Mouse (Mus musculus): Measurements from ENCODE around the gene Gm43552. TPM values are rescaled to one million over a fixed set of nuclear protein-coding genes. Genes with fewer than 3 reads are reported as not detected.

The Gm43552 gene
- polyA plus RNA-seq, 1 experiment = not detected

DNA sequence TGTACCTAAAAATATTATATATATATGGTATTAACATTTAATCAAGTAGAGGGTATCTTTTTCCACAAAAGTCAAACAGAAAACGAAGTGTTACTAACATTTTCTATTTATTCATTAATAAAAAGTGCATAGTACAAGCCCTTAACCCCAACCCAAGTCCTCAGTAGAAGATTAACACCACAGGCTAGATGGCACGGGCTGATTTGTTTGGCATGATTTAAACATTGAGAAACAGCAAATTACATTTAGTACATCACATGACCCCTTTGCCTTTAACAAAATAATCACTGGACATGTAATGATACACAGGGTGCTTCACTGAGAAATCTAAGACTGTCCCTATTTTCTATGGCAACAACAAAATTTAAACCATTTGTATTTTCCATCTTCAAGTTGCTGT lies 45.9 kb downstream of the Gm43552 start:
- 76% methylated on average over 2 of the region's 2 CpGs for WGBS
- no peak for TF ChIP-seq CTCF (IDR thresholded peaks at IDR 0.05; ENCODE audit: control insufficient read depth, insufficient read depth, low read length)
- TF ChIP-seq POLR2A (IDR thresholded peaks at IDR 0.05; ENCODE audit: borderline replicate concordance, control insufficient read depth, low read depth, low read length) = no peak
- Histone ChIP-seq H3K4me3 (replicated peaks; ENCODE audit: control insufficient read depth, low read depth, low read length) (no peak overlapping the region), H3K4me1 (ENCODE audit: control insufficient read depth, insufficient read depth, low read length) (peaks cover 2% of the 10 kb centered on the region; the same call in 1 of the 2 replicates), H3K27ac (ENCODE audit: control insufficient read depth, insufficient read depth, low read depth, low read length, poor library complexity) (no peak overlapping the region)

- Histone ChIP-seq H3K4me1 (ENCODE audit: control insufficient read depth, insufficient read depth, low read length) (peaks cover 2% of the 10 kb centered on the region; the same call in 1 of the 2 replicates), H3K4me3 (replicated peaks; ENCODE audit: control insufficient read depth, low read depth, low read length) (no peak overlapping the region), H3K27ac (ENCODE audit: control insufficient read depth, insufficient read depth, low read depth, low read length, poor library complexity) (no peak overlapping the region)
- TF ChIP-seq POLR2A (IDR thresholded peaks at IDR 0.05; ENCODE audit: borderline replicate concordance, control insufficient read depth, low read depth, low read length) = no peak
- no peak for TF ChIP-seq CTCF (IDR thresholded peaks at IDR 0.05; ENCODE audit: control insufficient read depth, insufficient read depth, low read length)
- WGBS = 19% methylated on average over 3 of the region's 6 CpGs
These were observed 47.7 kb downstream of the Gm43552 start for GRCm38 (mm10) chr5:65444981-65445380.

GRCm38 (mm10) chr5:65438041-65438440 lies 54.6 kb downstream of the Gm43552 start:
- no peak overlapping the region for H3K4me3 ChIP-seq (replicated peaks; ENCODE audit: control insufficient read depth, low read depth, low read length)
- no peak for TF ChIP-seq CTCF (IDR thresholded peaks at IDR 0.05; ENCODE audit: control insufficient read depth, insufficient read depth, low read length)
- TF ChIP-seq POLR2A (IDR thresholded peaks at IDR 0.05; ENCODE audit: borderline replicate concordance, control insufficient read depth, low read depth, low read length) = no peak
- H3K27ac ChIP-seq (ENCODE audit: control insufficient read depth, insufficient read depth, low read depth, low read length, poor library complexity) = no peak overlapping the region
- no peaks in the 10 kb centered on the region for H3K4me1 ChIP-seq (ENCODE audit: control insufficient read depth, insufficient read depth, low read length)

DNA sequence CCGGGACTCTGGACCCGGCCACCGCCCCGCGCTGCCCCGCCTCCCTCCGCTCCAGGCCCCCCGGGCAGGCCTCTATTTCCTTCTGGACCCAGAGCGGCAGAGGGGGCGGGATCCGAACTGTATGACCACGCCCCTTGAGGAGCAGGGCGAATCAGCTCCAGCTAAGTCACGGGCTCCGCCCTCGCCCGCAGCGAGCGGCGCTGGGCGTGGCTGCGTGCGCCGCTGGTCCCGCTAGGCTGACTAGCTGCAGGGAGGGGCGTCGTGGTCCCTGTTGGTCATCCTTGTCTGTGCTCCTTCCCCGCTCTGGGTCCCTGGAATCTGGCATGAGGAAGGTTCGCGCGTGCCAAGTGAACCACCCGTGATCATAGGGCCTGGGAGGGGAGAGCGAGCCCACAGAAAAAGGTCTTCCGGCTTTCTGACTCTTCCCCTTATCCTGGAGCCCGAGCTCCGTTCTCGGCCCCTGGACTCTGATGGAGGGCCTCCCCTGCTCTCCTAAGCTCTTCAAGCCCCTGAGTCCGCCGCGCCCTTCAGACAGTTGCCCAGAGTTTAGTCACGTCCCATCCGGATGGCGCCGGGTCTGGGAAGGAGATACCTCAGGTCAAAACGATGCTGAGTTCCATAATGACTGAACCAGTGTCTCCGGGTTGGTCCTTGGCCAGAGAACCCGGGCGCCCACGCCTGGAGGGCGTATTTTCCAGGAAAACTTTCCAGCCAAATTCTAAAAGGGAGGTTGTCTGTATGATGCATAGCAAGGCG lies 56.6 kb downstream of the Gm43552 start, which contains the start of gene Ugdh:
Ugdh (minus strand) TSS at position 144 of the 756 bp plus-strand sequence.
- peak within 1 kb of the TSS; percentile 91 for H3K4me3 ChIP-seq (replicated peaks; ENCODE audit: control insufficient read depth, low read depth, low read length)
- H3K4me1 ChIP-seq (ENCODE audit: control insufficient read depth, insufficient read depth, low read length) = no peaks in the 10 kb centered on the region
- peak within 1 kb of the TSS; percentile 74 for H3K27ac ChIP-seq (ENCODE audit: control insufficient read depth, insufficient read depth, low read depth, low read length, poor library complexity)
- peak; percentile 92; the same call in 1 of the 2 replicates for TF ChIP-seq POLR2A (IDR thresholded peaks at IDR 0.05; ENCODE audit: borderline replicate concordance, control insufficient read depth, low read depth, low read length)
- no peak; the same call in 1 of the 2 replicates for TF ChIP-seq CTCF (IDR thresholded peaks at IDR 0.05; ENCODE audit: control insufficient read depth, insufficient read depth, low read length)
- 1% methylated on average over 51 of the region's 51 CpGs for WGBS

- TF ChIP-seq POLR2A (IDR thresholded peaks at IDR 0.05; ENCODE audit: borderline replicate concordance, control insufficient read depth, low read depth, low read length) = no peak
- TF ChIP-seq CTCF (IDR thresholded peaks at IDR 0.05; ENCODE audit: control insufficient read depth, insufficient read depth, low read length) = no peak
- WGBS = under 1% methylated on average over 47 of the region's 47 CpGs
- H3K4me3 ChIP-seq (replicated peaks; ENCODE audit: control insufficient read depth, low read depth, low read length) = peak overlapping the region; percentile 91
- no peaks in the 10 kb centered on the region for H3K4me1 ChIP-seq (ENCODE audit: control insufficient read depth, insufficient read depth, low read length)
- H3K27ac ChIP-seq (ENCODE audit: control insufficient read depth, insufficient read depth, low read depth, low read length, poor library complexity) = peak overlapping the region; percentile 74
These were observed 57.2 kb downstream of the Gm43552 start for GRCm38 (mm10) chr5:65435363-65435805.

- H3K27ac ChIP-seq (ENCODE audit: control insufficient read depth, insufficient read depth, low read depth, low read length, poor library complexity) = peak overlapping the region; percentile 74; the same call in 1 of the 2 replicates
- WGBS = 5% methylated on average over 15 of the region's 15 CpGs
- no peak for TF ChIP-seq CTCF (IDR thresholded peaks at IDR 0.05; ENCODE audit: control insufficient read depth, insufficient read depth, low read length)
- TF ChIP-seq POLR2A (IDR thresholded peaks at IDR 0.05; ENCODE audit: borderline replicate concordance, control insufficient read depth, low read depth, low read length) = no peak
- peak overlapping the region; percentile 91 for H3K4me3 ChIP-seq (replicated peaks; ENCODE audit: control insufficient read depth, low read depth, low read length)
- no peaks in the 10 kb centered on the region for H3K4me1 ChIP-seq (ENCODE audit: control insufficient read depth, insufficient read depth, low read length)
These were observed 57.9 kb downstream of the Gm43552 start for GRCm38 (mm10) chr5:65434471-65435362.

DNA sequence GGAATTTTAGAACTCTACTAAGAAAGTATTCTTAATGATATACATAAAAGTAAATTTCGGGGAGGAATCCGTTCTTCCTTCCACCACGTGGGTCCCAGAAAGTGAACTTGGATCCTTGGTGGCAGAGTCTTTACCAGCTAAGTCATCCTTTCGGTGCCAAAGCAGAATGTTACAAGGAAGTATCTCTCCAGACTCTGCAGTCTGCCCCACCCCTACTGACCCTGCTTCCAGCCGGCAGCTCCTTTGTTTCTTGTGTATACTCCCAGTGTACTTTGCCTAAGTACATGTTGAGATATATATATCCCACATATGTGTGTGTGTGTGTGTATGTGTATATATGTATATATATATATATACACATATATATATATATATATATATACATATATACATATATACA lies 63.2 kb downstream of the Gm43552 start:
- Histone ChIP-seq H3K4me1 (ENCODE audit: control insufficient read depth, insufficient read depth, low read length) (no peaks in the 10 kb centered on the region; the same call in 1 of the 2 replicates), H3K27ac (ENCODE audit: control insufficient read depth, insufficient read depth, low read depth, low read length, poor library complexity) (no peak overlapping the region), H3K4me3 (replicated peaks; ENCODE audit: control insufficient read depth, low read depth, low read length) (no peak overlapping the region)
- no peak for TF ChIP-seq POLR2A (IDR thresholded peaks at IDR 0.05; ENCODE audit: borderline replicate concordance, control insufficient read depth, low read depth, low read length)
- no peak for TF ChIP-seq CTCF (IDR thresholded peaks at IDR 0.05; ENCODE audit: control insufficient read depth, insufficient read depth, low read length)
- 82% methylated on average over 5 of the region's 5 CpGs for WGBS

- WGBS = 29% methylated on average over 4 of the region's 4 CpGs
- H3K4me3 ChIP-seq (replicated peaks; ENCODE audit: control insufficient read depth, low read depth, low read length) = no peak overlapping the region
- no peaks in the 10 kb centered on the region; the same call in 1 of the 2 replicates for H3K4me1 ChIP-seq (ENCODE audit: control insufficient read depth, insufficient read depth, low read length)
- no peak overlapping the region for H3K27ac ChIP-seq (ENCODE audit: control insufficient read depth, insufficient read depth, low read depth, low read length, poor library complexity)
- TF ChIP-seq CTCF (IDR thresholded peaks at IDR 0.05; ENCODE audit: control insufficient read depth, insufficient read depth, low read length) = no peak
- no peak for TF ChIP-seq POLR2A (IDR thresholded peaks at IDR 0.05; ENCODE audit: borderline replicate concordance, control insufficient read depth, low read depth, low read length)
These were observed 64.3 kb downstream of the Gm43552 start for GRCm38 (mm10) chr5:65428321-65428720.

All from bone marrow, adult 2 months (tissue).